Mouse (Mus musculus) bone marrow macrophage, adult 2 months (primary cell): ENCODE data around the gene Mydgf.

Source experiments
- CTCF ChIP-seq: IDR thresholded peaks from 2 replicates; pipeline ENCODE4 v1.5.1; 2012; ENCODE audit warnings: low read depth, mild to moderate bottlenecking, low read length, moderate library complexity
- POLR2A ChIP-seq: IDR thresholded peaks from 2 replicates; pipeline ENCODE4 v1.6.1; 2012; ENCODE audit warnings: mild to moderate bottlenecking, low read depth, low read length, borderline replicate concordance

DNA sequence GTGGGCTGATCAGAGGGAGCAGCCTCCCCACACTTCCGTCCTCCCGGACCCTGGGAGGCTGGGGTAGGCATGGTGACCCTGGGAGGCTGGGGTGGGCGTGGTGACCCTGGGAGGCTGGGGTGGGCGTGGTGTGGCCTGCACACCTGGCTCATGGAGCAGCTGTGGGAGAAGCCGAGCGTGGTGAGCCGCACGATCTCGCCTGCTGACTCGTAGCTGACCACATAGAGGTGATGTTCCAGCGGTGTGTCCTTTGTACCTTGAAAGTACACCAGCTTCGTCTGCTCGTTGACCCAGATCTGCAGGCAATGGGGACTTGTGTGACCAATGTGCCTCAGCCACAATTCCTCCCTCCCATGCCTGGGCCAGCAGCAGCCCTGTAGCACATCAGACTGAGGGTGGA lies 11.0 kb upstream of the Mydgf start:
- TF ChIP-seq CTCF (no peak), POLR2A (no peak)
